ENCODE assay signal across 26 mouse cellular contexts in genomic region chr2:57799279-57799678, GRCm38 (mm10).
DNase-seq lines count a peak whose midpoint lies in the region; ATAC-seq and TF ChIP-seq lines count a peak whose summit lies in the region.
"Had no signal": no experiment of that assay in that cellular context is flagged by ENCODE, and none has a peak within 500 bp of the region (broad histone marks: within the 10 kb centered on the region; RNA-seq: fewer than 3 reads in every experiment).

No protein-coding gene starts in this region.

- H3K79me2 ChIP-seq in liver, adult 2 months (ENCODE audit: control insufficient read depth, insufficient read depth, low read length), result no peaks in the 10 kb centered on the region

- no peak overlapping the region for H3K9ac ChIP-seq in liver, adult 2 months (ENCODE audit: low read depth, low read length)
- no peak overlapping the region for H3K9ac ChIP-seq in liver, embryonic 12.5 days
- no peak overlapping the region for H3K9ac ChIP-seq in lung, embryonic 16.5 days (ENCODE audit: low read length)
- H3K9ac ChIP-seq in intestine, embryonic 15.5 days, result no peak overlapping the region
- H3K9ac ChIP-seq: forebrain, embryonic 13.5 days; heart, embryonic 13.5 days; hindbrain, embryonic 14.5 days had no signal

- no peak overlapping the region for H3K27ac ChIP-seq in liver, adult 2 months (replicated peaks; ENCODE audit: insufficient read depth, low read depth, low read length)
- H3K27ac ChIP-seq in liver, embryonic 12.5 days, result no peak overlapping the region
- no peak overlapping the region for H3K27ac ChIP-seq in lung, embryonic 16.5 days (ENCODE audit: low read length)
- no peak overlapping the region for H3K27ac ChIP-seq in intestine, embryonic 15.5 days
- H3K27ac ChIP-seq: forebrain, embryonic 10.5 days; forebrain, embryonic 13.5 days; heart, adult 2 months; heart, embryonic 10.5 days; heart, embryonic 13.5 days; hindbrain, embryonic 14.5 days had no signal

- peak; percentile 44 for DNase-seq in liver, adult 2 months (ENCODE audit: extremely low read depth, low read depth, low spot score)
- no peak for DNase-seq in lung, adult 2 months
- peak; percentile 11 for DNase-seq in large intestine, adult 2 months (ENCODE audit: low read depth, low spot score)
- no peak for DNase-seq in Muller cell, postnatal 12 days (ENCODE audit: inconsistent ontology term)
- DNase-seq: adrenal gland, adult 2 months; adrenal gland, postnatal 25 days; B cell, adult 2 months; cerebellum, adult 11-12 months; cerebellum, adult 8-10 months; cerebellum, postnatal 14 days; gastrocnemius, postnatal 10 days; gastrocnemius, postnatal 36 days; heart, adult 2 months; heart, postnatal 14 days; heart, postnatal 4 days had no signal

- no peak for TF ChIP-seq CTCF in liver, adult 2 months (IDR thresholded peaks at IDR 0.05; ENCODE audit: low read depth, low read length)
- no peak for TF ChIP-seq CTCF in lung, adult 2 months (IDR thresholded peaks at IDR 0.05; ENCODE audit: insufficient read depth, low read length)

- ATAC-seq in liver, embryonic 12.5 days, result no peak
- ATAC-seq in lung, embryonic 16.5 days (ENCODE audit: low read depth), result 0 out of 2 replicates have a peak, but pooled peaks have one; percentile 28
- peak; percentile 82 for ATAC-seq in intestine, embryonic 15.5 days
- ATAC-seq: forebrain, embryonic 13.5 days; forebrain, embryonic 16.5 days had no signal

- no peak overlapping the region for H3K4me3 ChIP-seq in liver, adult 2 months (ENCODE audit: insufficient read depth, low read depth, low read length)
- H3K4me3 ChIP-seq in liver, embryonic 12.5 days, result no peak overlapping the region
- H3K4me3 ChIP-seq in lung, embryonic 16.5 days (ENCODE audit: low read length), result no peak overlapping the region
- no peak overlapping the region for H3K4me3 ChIP-seq in lung, adult 2 months (replicated peaks; ENCODE audit: extremely low read depth, low read depth, low read length)
- H3K4me3 ChIP-seq in intestine, embryonic 15.5 days (replicated peaks), result no peak overlapping the region
- H3K4me3 ChIP-seq: forebrain, embryonic 10.5 days; forebrain, embryonic 13.5 days; heart, adult 2 months; heart, embryonic 10.5 days; heart, embryonic 13.5 days had no signal

- WGBS in liver, adult 2 months, result 13% methylated on average over 2 of the region's 2 CpGs
- WGBS in liver, embryonic 12.5 days (ENCODE audit: insufficient replicate concordance), result 43% methylated on average over 2 of the region's 2 CpGs
- 43% methylated on average over 2 of the region's 2 CpGs for WGBS in lung, embryonic 16.5 days
- WGBS in lung, adult 2 months, result 48% methylated on average over 2 of the region's 2 CpGs
- 50% methylated on average over 2 of the region's 2 CpGs for WGBS in intestine, embryonic 15.5 days
- 17% methylated on average over 2 of the region's 2 CpGs for WGBS in large intestine, adult 2 months

- no peak for TF ChIP-seq POLR2A in liver, adult 2 months (IDR thresholded peaks at IDR 0.05; ENCODE audit: extremely low read depth, insufficient read depth, low read length)
- TF ChIP-seq POLR2A in lung, adult 2 months (IDR thresholded peaks at IDR 0.05; ENCODE audit: borderline replicate concordance, extremely low read depth, low read depth, low read length), result no peak

- H3K4me2 ChIP-seq in liver, embryonic 12.5 days, result no peak overlapping the region
- no peak overlapping the region for H3K4me2 ChIP-seq in lung, embryonic 16.5 days (ENCODE audit: low read depth, low read length)
- H3K4me2 ChIP-seq in intestine, embryonic 15.5 days (replicated peaks), result no peak overlapping the region
- H3K4me2 ChIP-seq: forebrain, embryonic 13.5 days; heart, embryonic 13.5 days; hindbrain, embryonic 14.5 days had no signal

- H3K36me3 ChIP-seq in liver, adult 2 months (ENCODE audit: control insufficient read depth, insufficient read depth, low read length), result no peaks in the 10 kb centered on the region
- H3K36me3 ChIP-seq in liver, embryonic 12.5 days, result no peaks in the 10 kb centered on the region
- H3K36me3 ChIP-seq in lung, embryonic 16.5 days (ENCODE audit: control insufficient read depth, insufficient read depth, low read length), result no peaks in the 10 kb centered on the region
- H3K36me3 ChIP-seq in intestine, embryonic 15.5 days, result no peaks in the 10 kb centered on the region
- H3K36me3 ChIP-seq: forebrain, embryonic 10.5 days; G1E; heart, embryonic 10.5 days; heart, embryonic 13.5 days had no signal

- H3K27me3 ChIP-seq in liver, adult 2 months (ENCODE audit: control insufficient read depth, insufficient read depth, low read length), result no peaks in the 10 kb centered on the region
- no peaks in the 10 kb centered on the region for H3K27me3 ChIP-seq in liver, embryonic 12.5 days (replicated peaks)
- no peaks in the 10 kb centered on the region for H3K27me3 ChIP-seq in lung, embryonic 16.5 days (ENCODE audit: control insufficient read depth, insufficient read depth, low read depth, low read length)
- no peaks in the 10 kb centered on the region for H3K27me3 ChIP-seq in intestine, embryonic 15.5 days (replicated peaks)
- H3K27me3 ChIP-seq: CH12.LX; forebrain, embryonic 13.5 days; heart, embryonic 13.5 days had no signal

- H3K4me1 ChIP-seq in liver, adult 2 months (ENCODE audit: control insufficient read depth, insufficient read depth, low read length), result no peaks in the 10 kb centered on the region
- no peaks in the 10 kb centered on the region for H3K4me1 ChIP-seq in liver, embryonic 12.5 days
- H3K4me1 ChIP-seq in lung, embryonic 16.5 days (replicated peaks; ENCODE audit: control insufficient read depth, insufficient read depth, low read length), result no peaks in the 10 kb centered on the region
- no peaks in the 10 kb centered on the region for H3K4me1 ChIP-seq in lung, adult 2 months (ENCODE audit: control insufficient read depth, insufficient read depth, low read length)
- no peaks in the 10 kb centered on the region for H3K4me1 ChIP-seq in intestine, embryonic 15.5 days (replicated peaks)
- H3K4me1 ChIP-seq: forebrain, embryonic 10.5 days; forebrain, embryonic 13.5 days; heart, embryonic 10.5 days; heart, embryonic 13.5 days had no signal

- H3K9me3 ChIP-seq in liver, embryonic 12.5 days (replicated peaks), result no peaks in the 10 kb centered on the region
- H3K9me3 ChIP-seq in lung, embryonic 16.5 days (ENCODE audit: control insufficient read depth, low read length), result no peaks in the 10 kb centered on the region
- no peaks in the 10 kb centered on the region for H3K9me3 ChIP-seq in intestine, embryonic 15.5 days
- H3K9me3 ChIP-seq: forebrain, embryonic 10.5 days; forebrain, embryonic 13.5 days; G1E; heart, embryonic 10.5 days; heart, embryonic 13.5 days had no signal

Comparison
In these comparisons a context has a peak if more than half of its experiments do, and no peak if none do; other contexts are left out.
1. DNase-seq: peak in liver, adult 2 months (single experiment) and large intestine, adult 2 months (single experiment); none in lung, adult 2 months (single experiment) and Muller cell, postnatal 12 days (single experiment).